Mouse (Mus musculus) embryonic fibroblast, embryonic 13.5 days (primary cell): ENCODE results near the gene Hao1. TPM values are rescaled to one million over a fixed set of nuclear protein-coding genes. Genes with fewer than 3 reads are reported as not detected.

ENCODE experiments used
- H3K27ac ChIP-seq: 2 replicates; pipeline ENCODE4 v1.5.1; 2012; ENCODE audit warnings: low read length, control low read depth, inconsistent platforms; ENCODE audit not compliant: insufficient read depth
- H3K4me1 ChIP-seq: 2 replicates; pipeline ENCODE4 v1.6.1; 2011; ENCODE audit warnings: low read length; ENCODE audit not compliant: control insufficient read depth, insufficient read depth
- H3K4me3 ChIP-seq: 2 replicates; pipeline ENCODE4 v1.5.1; 2011; ENCODE audit warnings: mild to moderate bottlenecking, control low read depth, low read length; ENCODE audit not compliant: insufficient read depth
- CTCF ChIP-seq: IDR thresholded peaks from 2 replicates; pipeline ENCODE4 v1.5.1; 2011; ENCODE audit warnings: mild to moderate bottlenecking, control low read depth, low read length, moderate library complexity, borderline replicate concordance; ENCODE audit not compliant: insufficient read depth
- POLR2A ChIP-seq: IDR thresholded peaks from 2 replicates; pipeline ENCODE4 v1.6.1; 2011; ENCODE audit warnings: low read depth, mild to moderate bottlenecking, control low read depth, low read length, moderate library complexity
- polyA plus RNA-seq: library from polyadenylated mRNA; stranded (reverse); fragments of >200 nt; gene quantifications from 2 replicates; pipeline ENCODE4 v1.2.4, GENCODE M21; 2011; ENCODE audit warnings: low read depth; ENCODE audit not compliant: missing spikeins, insufficient read length

The Hao1 gene
- polyA plus RNA-seq, 1 experiment: not detected

DNA sequence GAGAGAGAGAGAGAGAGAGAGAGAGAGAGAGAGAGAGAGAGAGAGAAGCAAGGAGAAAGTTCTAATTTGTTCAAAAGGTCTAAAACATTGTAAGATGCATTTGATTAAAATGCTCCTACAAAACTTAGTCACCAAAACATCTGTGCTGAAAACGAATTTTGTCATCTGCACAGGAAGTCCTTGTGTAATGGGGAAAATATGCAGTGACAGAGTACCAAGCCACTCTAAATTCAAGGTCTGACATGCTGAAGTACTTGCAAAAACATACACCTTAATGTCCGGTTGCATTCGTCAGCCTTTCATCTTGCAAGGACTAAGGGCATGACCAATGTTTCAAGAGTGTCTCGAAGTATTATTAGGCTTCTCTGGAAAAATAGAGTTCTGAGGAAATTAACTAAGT is 15.7 kb downstream of the Hao1 start:
- no peak overlapping the region for H3K27ac ChIP-seq
- no peak for TF ChIP-seq CTCF
- no peak for TF ChIP-seq POLR2A

GRCm38 (mm10) chr2:134528122-134528810 is 25.9 kb downstream of the Hao1 start:
- Histone ChIP-seq H3K4me3 (no peak overlapping the region), H3K4me1 (peaks cover 9% of the 10 kb centered on the region), H3K27ac (no peak overlapping the region)
- no peak for TF ChIP-seq CTCF
- TF ChIP-seq POLR2A: no peak

More for the DNA sequence above, 15.7 kb downstream of the Hao1 start:
- no peak overlapping the region for H3K4me3 ChIP-seq
- peaks cover 2% of the 10 kb centered on the region; the same call in 1 of the 2 replicates for H3K4me1 ChIP-seq

GRCm38 (mm10) chr2:134527419-134528114 is 26.6 kb downstream of the Hao1 start:
- Histone ChIP-seq H3K4me3 (no peak overlapping the region), H3K27ac (no peak overlapping the region)
- TF ChIP-seq CTCF: no peak
- no peak for TF ChIP-seq POLR2A

DNA sequence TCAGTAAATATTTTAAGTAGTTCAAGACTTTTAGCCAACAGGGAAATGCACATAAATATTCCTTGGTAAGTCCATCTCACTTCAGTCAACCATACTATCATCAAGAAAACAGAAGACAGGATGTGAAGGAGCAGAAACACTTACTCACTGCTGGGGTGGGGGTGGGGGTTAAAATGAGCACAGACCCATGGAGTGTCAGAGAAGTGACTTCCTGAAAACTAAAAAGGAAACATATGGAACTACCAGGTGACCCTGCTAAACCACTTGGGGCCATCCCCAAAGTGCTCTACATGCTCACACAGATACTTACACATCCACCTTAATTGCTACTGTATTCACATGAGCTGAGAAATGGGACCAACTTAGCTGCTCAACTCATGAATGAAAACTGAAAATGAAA is 36.1 kb downstream of the Hao1 start:
- Histone ChIP-seq H3K4me1 (no peaks in the 10 kb centered on the region), H3K4me3 (no peak overlapping the region), H3K27ac (no peak overlapping the region)
- TF ChIP-seq CTCF: no peak
- TF ChIP-seq POLR2A: no peak

More at GRCm38 (mm10) chr2:134527419-134528114, 26.6 kb downstream of the Hao1 start:
- H3K4me1 ChIP-seq: peaks cover 9% of the 10 kb centered on the region

DNA sequence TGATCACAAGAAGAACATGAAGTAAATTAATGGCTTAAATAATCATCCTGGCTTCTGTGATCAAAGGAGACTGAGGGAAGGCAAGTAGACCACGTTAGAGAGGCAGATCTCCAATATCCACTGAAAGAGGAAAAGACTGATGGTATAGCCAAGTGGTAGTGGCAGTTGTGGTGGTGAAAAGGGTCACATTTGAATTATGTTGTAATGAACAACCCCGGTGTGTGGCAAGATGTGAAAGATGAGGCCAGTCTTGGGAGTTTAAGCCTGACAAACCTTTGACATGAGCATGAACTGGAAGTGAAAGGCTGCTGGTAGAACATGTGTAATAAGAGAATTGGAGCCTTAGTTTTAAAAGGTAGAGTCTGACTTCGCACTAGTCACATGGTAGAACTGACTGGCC is 54.4 kb downstream of the Hao1 start:
- TF ChIP-seq CTCF (no peak), POLR2A (no peak)
- no peak overlapping the region for H3K27ac ChIP-seq
- no peaks in the 10 kb centered on the region for H3K4me1 ChIP-seq
- no peak overlapping the region for H3K4me3 ChIP-seq

- no peak for TF ChIP-seq CTCF
- no peak for TF ChIP-seq POLR2A
- no peak overlapping the region for H3K4me3 ChIP-seq
- H3K27ac ChIP-seq: no peak overlapping the region
- no peaks in the 10 kb centered on the region for H3K4me1 ChIP-seq
Observed at GRCm38 (mm10) chr2:134498450-134498849, 55.7 kb downstream of the Hao1 start.

DNA sequence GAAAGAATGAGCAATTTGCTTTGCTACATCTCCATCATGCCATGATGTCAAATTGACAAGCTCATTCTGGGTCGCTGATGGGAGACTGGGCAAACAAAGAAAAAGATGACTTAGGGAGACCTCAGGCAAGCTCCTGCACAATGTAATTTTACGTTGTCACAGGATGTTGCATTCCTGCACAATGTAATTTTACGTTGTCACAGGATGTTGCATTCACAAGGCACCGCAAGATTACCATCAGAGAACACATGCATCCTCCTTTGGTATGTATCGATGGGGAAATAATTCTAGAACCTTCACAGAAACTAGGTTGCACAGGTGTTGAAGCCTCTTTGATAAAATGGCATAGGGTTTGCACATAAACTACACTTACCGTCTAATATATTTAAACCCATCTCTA is 65.5 kb downstream of the Hao1 start:
- Histone ChIP-seq H3K4me1 (no peaks in the 10 kb centered on the region), H3K27ac (no peak overlapping the region)
- no peak for TF ChIP-seq CTCF
- TF ChIP-seq POLR2A: no peak

DNA sequence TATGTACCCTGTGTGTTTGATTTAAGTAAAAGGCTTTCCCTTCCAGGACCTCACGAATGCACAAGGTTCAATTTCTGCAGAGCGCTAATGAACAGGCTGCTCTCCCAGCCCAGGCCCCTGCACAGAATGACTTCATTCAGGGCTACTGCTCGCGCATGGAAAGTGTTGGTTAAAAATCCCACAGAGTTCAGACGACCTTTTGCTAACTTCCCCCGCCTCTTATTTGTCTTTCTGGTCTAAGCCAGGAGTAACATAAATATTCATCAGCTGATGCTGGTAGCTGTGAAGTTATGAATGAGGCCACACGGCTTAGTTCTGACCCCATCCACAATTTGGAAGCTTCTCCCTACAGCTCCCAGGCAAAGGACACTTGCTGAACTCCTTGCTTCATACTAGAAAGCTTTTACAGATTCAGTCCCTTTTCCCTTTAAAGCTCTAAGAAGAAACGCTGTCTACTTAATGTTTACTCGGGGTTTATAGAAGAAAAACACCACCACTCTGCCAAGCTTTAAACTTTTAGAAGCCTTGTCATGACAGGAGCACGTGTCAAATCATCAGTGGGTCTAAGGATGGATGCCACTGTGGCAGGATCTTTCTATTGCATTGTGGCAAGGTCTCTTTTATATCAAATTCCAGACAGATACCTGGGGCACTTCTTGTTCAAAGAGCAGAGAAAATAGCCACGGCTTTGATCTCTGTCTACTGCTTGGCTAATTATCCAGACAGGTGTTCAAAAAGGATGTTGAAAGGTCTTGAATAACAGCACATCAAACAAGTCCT is 67.9 kb downstream of the Hao1 start:
- Histone ChIP-seq H3K4me1 (no peaks in the 10 kb centered on the region), H3K27ac (no peak overlapping the region), H3K4me3 (no peak overlapping the region)
- TF ChIP-seq CTCF (no peak), POLR2A (no peak)

More for the DNA sequence above, 65.5 kb downstream of the Hao1 start:
- H3K4me3 ChIP-seq: no peak overlapping the region

GRCm38 (mm10) chr2:134482683-134483082 is 71.5 kb downstream of the Hao1 start:
- no peak overlapping the region for H3K27ac ChIP-seq
- no peak overlapping the region for H3K4me3 ChIP-seq
- TF ChIP-seq POLR2A (no peak), CTCF (no peak)
- no peaks in the 10 kb centered on the region for H3K4me1 ChIP-seq
